Mouse (Mus musculus) CH12.LX (cell line): ENCODE measurements around the gene Fam178b. TPM values are rescaled to one million over a fixed set of nuclear protein-coding genes. Genes with fewer than 3 reads are reported as not detected.

Experiments used
- DNase-seq: peaks from one replicate; pipeline ENCODE4 v3.0.0-alpha.2; 2013; ENCODE audit errors: extremely low read depth
- H3K27ac ChIP-seq: 2 replicates; pipeline ENCODE4 v1.5.1; 2012; ENCODE audit warnings: low read depth, mild to moderate bottlenecking, control low read depth, moderate library complexity; ENCODE audit not compliant: insufficient read depth
- H3K27me3 ChIP-seq: replicated peaks from 2 replicates; pipeline ENCODE3; 2012; ENCODE audit warnings: inconsistent platforms
- H3K36me3 ChIP-seq, 2 experiments: replicated peaks in 1 of 2; 2 replicates each; pipeline versions ENCODE3 to v1.6.1; 2012; ENCODE audit warnings: inconsistent platforms in 1 of 2, low read length in 1 of 2, mild to moderate bottlenecking in 1 of 2, mixed read lengths in 1 of 2, moderate library complexity in 1 of 2; ENCODE audit not compliant: control insufficient read depth in 1 of 2, insufficient read depth in 1 of 2
- H3K4me1 ChIP-seq, 2 experiments: 2 replicates each; pipeline ENCODE4 v1.6.1; 2012; ENCODE audit warnings: inconsistent platforms in 1 of 2, moderate library complexity in 1 of 2; ENCODE audit not compliant: insufficient read depth in 2 of 2, control insufficient read depth in 1 of 2
- H3K4me2 ChIP-seq: 2 replicates; pipeline ENCODE4 v1.6.1; 2012; ENCODE audit warnings: low read depth, mild to moderate bottlenecking, control low read depth; ENCODE audit not compliant: poor library complexity, insufficient read depth, severe bottlenecking
- H3K4me3 ChIP-seq, 3 experiments: fragments of 150-350 bp in 1 of 3; sonication (generic) in 1 of 3; replicated peaks in 1 of 3; 2 replicates each; pipeline versions ENCODE3 to v1.5.1; 2011 to 2012; ENCODE audit warnings: low read depth in 2 of 3, low read length in 2 of 3, mild to moderate bottlenecking in 2 of 3, moderate library complexity in 2 of 3, control low read depth in 1 of 3, improper control_type of control experiment in 1 of 3, inconsistent platforms in 1 of 3, mixed read lengths in 1 of 3; ENCODE audit not compliant: poor library complexity in 1 of 3
- H3K79me2 ChIP-seq: replicated peaks from 2 replicates; pipeline ENCODE4 v1.6.1; 2012; ENCODE audit warnings: mild to moderate bottlenecking, moderate library complexity; ENCODE audit not compliant: control insufficient read depth, poor library complexity, insufficient read depth, severe bottlenecking; ENCODE audit errors: extremely low read depth
- H3K9ac ChIP-seq: 2 replicates; pipeline ENCODE4 v1.6.1; 2012; ENCODE audit warnings: low read depth, mild to moderate bottlenecking, control low read depth, moderate library complexity; ENCODE audit not compliant: insufficient read depth
- H3K9me3 ChIP-seq: replicated peaks from 2 replicates; pipeline ENCODE3; 2012; ENCODE audit warnings: low read length, inconsistent platforms, mixed read lengths
- ELF1 ChIP-seq: IDR thresholded peaks from 2 replicates; pipeline ENCODE4 v1.6.1; 2014; ENCODE audit warnings: low read depth, mild to moderate bottlenecking, inconsistent platforms, low read length, improper control_type of control experiment
- EP300 ChIP-seq: IDR thresholded peaks from 2 replicates; pipeline ENCODE4 v1.6.1; 2011; ENCODE audit warnings: low read length, improper control_type of control experiment
- ETS1 ChIP-seq: conservative IDR thresholded peaks from 2 replicates; pipeline ENCODE4 v1.6.1; 2012; ENCODE audit warnings: low read depth, mild to moderate bottlenecking, inconsistent platforms, low read length, improper control_type of control experiment, moderate library complexity
- HCFC1 ChIP-seq: IDR thresholded peaks from 2 replicates; pipeline ENCODE4 v1.6.1; 2012; ENCODE audit warnings: low read depth, mild to moderate bottlenecking, inconsistent platforms, low read length, improper control_type of control experiment
- IRF4 ChIP-seq: IDR thresholded peaks from 2 replicates; pipeline ENCODE4 v1.6.1; 2014; ENCODE audit warnings: low read depth, mild to moderate bottlenecking, inconsistent platforms, low read length, improper control_type of control experiment
- JUND ChIP-seq: conservative IDR thresholded peaks from 2 replicates; pipeline ENCODE4 v1.6.1; 2011; ENCODE audit warnings: low read depth, low read length, improper control_type of control experiment
- KAT2A ChIP-seq: IDR thresholded peaks from 2 replicates; pipeline ENCODE4 v1.6.1; 2012; ENCODE audit warnings: low read length, improper control_type of control experiment, inconsistent platforms; ENCODE audit not compliant: insufficient replicate concordance
- MAFK ChIP-seq: IDR thresholded peaks from 2 replicates; pipeline ENCODE4 v1.6.1; 2011; ENCODE audit warnings: low read length, improper control_type of control experiment; ENCODE audit not compliant: insufficient replicate concordance
- MAZ ChIP-seq: IDR thresholded peaks from 2 replicates; pipeline ENCODE4 v1.6.1; 2012; ENCODE audit warnings: low read depth, mild to moderate bottlenecking, inconsistent platforms, low read length, improper control_type of control experiment, moderate library complexity
- NELFE ChIP-seq: IDR thresholded peaks from 2 replicates; pipeline ENCODE4 v1.6.1; 2011; ENCODE audit warnings: low read depth, low read length, improper control_type of control experiment
- POLR2A ChIP-seq: IDR thresholded peaks from 2 replicates; pipeline ENCODE4 v1.6.1; 2011; ENCODE audit warnings: low read depth, mild to moderate bottlenecking, improper control_type of control experiment, low read length
- SIN3A ChIP-seq: IDR thresholded peaks from 2 replicates; pipeline ENCODE4 v1.6.1; 2012; ENCODE audit warnings: low read length, improper control_type of control experiment, inconsistent platforms
- TBP ChIP-seq: conservative IDR thresholded peaks from 2 replicates; pipeline ENCODE4 v1.6.1; 2011; ENCODE audit warnings: low read depth, low read length, improper control_type of control experiment
- TCF12 ChIP-seq: IDR thresholded peaks from 2 replicates; pipeline ENCODE4 v1.6.1; 2014; ENCODE audit warnings: low read depth, mild to moderate bottlenecking, inconsistent platforms, low read length, improper control_type of control experiment
- USF1 ChIP-seq: IDR thresholded peaks from 2 replicates; pipeline ENCODE4 v1.6.1; 2014; ENCODE audit warnings: low read depth, mild to moderate bottlenecking, inconsistent platforms, low read length, improper control_type of control experiment
- ZMIZ1 ChIP-seq: IDR thresholded peaks from 2 replicates; pipeline ENCODE4 v1.6.1; 2012; ENCODE audit warnings: low read depth, mild to moderate bottlenecking, inconsistent platforms, low read length, improper control_type of control experiment
- dilution Hi-C: fragments of 300-500 bp; cut with MboI; formaldehyde crosslinking; loops from 2 replicates; pipeline ENCODE4 v1.14.3; 2020; ENCODE audit warnings: low sequenced_read_pairs; ENCODE audit not compliant: extremely low pct_unique_long_range_greater_than_20kb, extremely low pct_ligation_motif_present
- in situ Hi-C: fragments of 300-500 bp; cut with MboI; formaldehyde crosslinking; loops from 3 replicates; pipeline ENCODE4 v1.14.3; 2019; ENCODE audit warnings: low sequenced_read_pairs, low pct_ligation_motif_present, low pct_unique_long_range_greater_than_20kb, mixed read lengths
- polyA plus RNA-seq: library from polyadenylated mRNA; unstranded; fragments of >175 nt; gene quantifications from 2 replicates; pipeline ENCODE4 v1.2.1, GENCODE M21; 2012; ENCODE audit warnings: low read depth; ENCODE audit not compliant: insufficient read length
- total RNA-seq, 2 experiments: library from RNA; depleted of rRNA; stranded (reverse); fragments of 300-350 nt in 1 of 2; fragments of >200 nt in 1 of 2; gene quantifications; 2 replicates each; pipeline ENCODE4 v1.2.3; 2012 to 2014

Gene Fam178b
- total and polyA plus RNA-seq, 3 experiments: 0.50 TPM; not detected in 2

- Histone ChIP-seq H3K79me2 (no peaks in the 10 kb centered on the region), H3K9me3 (no peaks in the 10 kb centered on the region), H3K4me1 (peaks cover 0 to 9% of the 10 kb centered on the region in 2 experiments; a peak in 2 of 4 replicates), H3K27me3 (peaks cover 12% of the 10 kb centered on the region), H3K9ac (no peak overlapping the region), H3K27ac (no peak overlapping the region), H3K4me2 (no peak overlapping the region), H3K4me3 (no peak overlapping the region), H3K36me3 (no peaks in the 10 kb centered on the region)
- no peak for TF ChIP-seq HCFC1
- no peak for TF ChIP-seq JUND
- no peak for TF ChIP-seq USF1
- TF ChIP-seq ETS1: no peak
- TF ChIP-seq KAT2A: no peak
- TF ChIP-seq MAFK: peak; percentile 77; the same call in 1 of the 2 replicates
- TF ChIP-seq SIN3A: no peak
- dilution Hi-C loops (no loop called here), in situ Hi-C loops (no loop called here)
- DNase-seq: no peak
These were observed 102.4 kb downstream of the Fam178b start for GRCm38 (mm10) chr1:36580384-36581207.

- no peak for TF ChIP-seq POLR2A
- TF ChIP-seq TCF12: peak; percentile 64
- no peak overlapping the region for H3K9ac ChIP-seq
- dilution Hi-C loops: no loop called here
- no peaks in the 10 kb centered on the region for H3K79me2 ChIP-seq
- DNase-seq: no peak
- no peak overlapping the region for H3K4me3 ChIP-seq
- no peak overlapping the region for H3K4me2 ChIP-seq
- H3K4me1 ChIP-seq: peaks cover 0 to 9% of the 10 kb centered on the region in 2 experiments; a peak in 2 of 4 replicates
- H3K9me3 ChIP-seq: no peaks in the 10 kb centered on the region
- H3K27ac ChIP-seq: no peak overlapping the region
- in situ Hi-C loops: no loop called here
- H3K27me3 ChIP-seq: peaks cover 12% of the 10 kb centered on the region
- H3K36me3 ChIP-seq: no peaks in the 10 kb centered on the region
These were observed 103.0 kb downstream of the Fam178b start for GRCm38 (mm10) chr1:36579974-36580383.

GRCm38 (mm10) chr1:36576991-36577675, 105.8 kb downstream of the Fam178b start:
- in situ Hi-C loops: no loop called here
- TF ChIP-seq ZMIZ1 (no peak), IRF4 (no peak), USF1 (no peak), EP300 (no peak), JUND (no peak), ELF1 (no peak), POLR2A (no peak), NELFE (no peak), MAZ (no peak), TBP (no peak)
- Histone ChIP-seq H3K9me3 (no peaks in the 10 kb centered on the region), H3K79me2 (no peaks in the 10 kb centered on the region), H3K4me3 (no peak overlapping the region), H3K27me3 (peaks cover 6% of the 10 kb centered on the region), H3K4me1 (peaks cover 0 to 18% of the 10 kb centered on the region in 2 experiments; a peak in 2 of 4 replicates), H3K9ac (no peak overlapping the region), H3K27ac (no peak overlapping the region), H3K4me2 (no peak overlapping the region), H3K36me3 (no peaks in the 10 kb centered on the region)
- dilution Hi-C loops: no loop called here
- no peak for DNase-seq
